Mouse (Mus musculus): Measurements from ENCODE around the gene Fgf10. TPM values are rescaled to one million over a fixed set of nuclear protein-coding genes. Genes with fewer than 3 reads are reported as not detected.

Gene Fgf10
- polyA plus RNA-seq, 1 experiment from 2014 or later, result 0.05 TPM

- DNase-seq (no peak), ATAC-seq (no peak)
- Histone ChIP-seq H3K9me3 (ENCODE audit: low read length) (no peaks in the 10 kb centered on the region), H3K27me3 (ENCODE audit: insufficient read depth, low read length) (no peaks in the 10 kb centered on the region), H3K9ac (replicated peaks) (no peak overlapping the region), H3K27ac (ENCODE audit: low read depth) (no peak overlapping the region), H3K36me3 (replicated peaks; ENCODE audit: insufficient read depth, low read length) (no peaks in the 10 kb centered on the region), H3K4me1 (ENCODE audit: insufficient read depth) (no peaks in the 10 kb centered on the region), H3K4me2 (ENCODE audit: low read depth, low read length) (no peak overlapping the region), H3K4me3 (ENCODE audit: low read depth, low read length) (no peak overlapping the region)
- TF ChIP-seq CTCF (IDR thresholded peaks at IDR 0.05; ENCODE audit: low read depth) (no peak), EP300 (IDR thresholded peaks at IDR 0.05; ENCODE audit: low read depth) (no peak)
- 79% methylated on average over 2 of the region's 2 CpGs for WGBS (ENCODE audit: insufficient replicate concordance)
These were observed 70.3 kb downstream of the Fgf10 start for GRCm38 (mm10) chr13:118739854-118740411.

DNA sequence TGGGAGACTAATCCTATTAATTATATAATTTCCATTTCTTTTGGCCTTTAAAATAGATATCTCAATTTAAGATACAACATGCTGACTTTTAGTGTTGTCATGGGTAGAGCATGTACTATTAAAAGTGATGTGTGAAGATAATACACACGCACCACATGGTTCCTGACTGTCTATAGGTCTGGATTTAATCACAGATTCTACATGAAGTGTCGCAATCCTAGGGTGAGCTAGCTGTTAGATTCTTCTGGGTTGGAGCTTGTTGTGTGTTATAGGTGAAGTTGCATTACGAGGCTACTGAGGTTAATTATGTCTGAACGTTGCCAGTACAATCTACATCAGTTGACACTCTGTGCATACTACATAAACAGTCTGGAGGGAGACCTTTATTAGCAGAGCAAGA, 73.2 kb downstream of the Fgf10 start:
- no peak overlapping the region for H3K4me2 ChIP-seq (ENCODE audit: low read depth, low read length)
- WGBS (ENCODE audit: insufficient replicate concordance), result 61% methylated on average over 4 of the region's 4 CpGs
- H3K4me1 ChIP-seq (ENCODE audit: insufficient read depth), result no peaks in the 10 kb centered on the region
- ATAC-seq, result no peak
- TF ChIP-seq CTCF (IDR thresholded peaks at IDR 0.05; ENCODE audit: low read depth) (no peak), EP300 (IDR thresholded peaks at IDR 0.05; ENCODE audit: low read depth) (no peak)
- no peak for DNase-seq
- H3K9me3 ChIP-seq (ENCODE audit: low read length), result no peaks in the 10 kb centered on the region
- H3K9ac ChIP-seq (replicated peaks), result no peak overlapping the region
- H3K27ac ChIP-seq (ENCODE audit: low read depth), result no peak overlapping the region
- H3K4me3 ChIP-seq (ENCODE audit: low read depth, low read length), result no peak overlapping the region
- no peaks in the 10 kb centered on the region for H3K27me3 ChIP-seq (ENCODE audit: insufficient read depth, low read length)
- no peaks in the 10 kb centered on the region for H3K36me3 ChIP-seq (replicated peaks; ENCODE audit: insufficient read depth, low read length)

DNA sequence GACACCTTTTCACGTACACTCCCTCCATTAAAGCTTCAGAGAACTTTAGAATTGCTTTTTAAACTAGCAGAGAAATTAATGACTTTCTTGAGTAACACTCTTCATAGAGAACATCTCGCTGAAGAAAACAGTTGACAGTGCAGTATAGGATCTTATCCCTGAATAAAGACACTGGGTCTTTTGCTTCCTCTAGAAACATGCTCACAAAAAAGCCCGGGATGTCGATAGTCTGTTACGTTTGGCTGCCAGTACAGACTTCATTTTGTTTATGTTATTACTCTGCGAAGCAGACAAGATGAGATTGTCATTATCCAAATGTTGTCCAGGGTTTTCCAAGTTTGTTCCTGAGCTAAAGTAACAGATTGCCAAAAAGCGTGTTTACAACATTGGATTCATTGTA, 75.2 kb downstream of the Fgf10 start:
- no peaks in the 10 kb centered on the region for H3K9me3 ChIP-seq (ENCODE audit: low read length)
- 76% methylated on average over 7 of the region's 7 CpGs for WGBS (ENCODE audit: insufficient replicate concordance)
- no peaks in the 10 kb centered on the region for H3K27me3 ChIP-seq (ENCODE audit: insufficient read depth, low read length)
- H3K36me3 ChIP-seq (replicated peaks; ENCODE audit: insufficient read depth, low read length), result no peaks in the 10 kb centered on the region
- DNase-seq, result no peak
- TF ChIP-seq CTCF (IDR thresholded peaks at IDR 0.05; ENCODE audit: low read depth), result no peak
- TF ChIP-seq EP300 (IDR thresholded peaks at IDR 0.05; ENCODE audit: low read depth), result no peak
- H3K27ac ChIP-seq (ENCODE audit: low read depth), result no peak overlapping the region
- no peak overlapping the region for H3K4me3 ChIP-seq (ENCODE audit: low read depth, low read length)
- no peak overlapping the region for H3K4me2 ChIP-seq (ENCODE audit: low read depth, low read length)
- H3K4me1 ChIP-seq (ENCODE audit: insufficient read depth), result no peaks in the 10 kb centered on the region
- no peak for ATAC-seq
- no peak overlapping the region for H3K9ac ChIP-seq (replicated peaks)

DNA sequence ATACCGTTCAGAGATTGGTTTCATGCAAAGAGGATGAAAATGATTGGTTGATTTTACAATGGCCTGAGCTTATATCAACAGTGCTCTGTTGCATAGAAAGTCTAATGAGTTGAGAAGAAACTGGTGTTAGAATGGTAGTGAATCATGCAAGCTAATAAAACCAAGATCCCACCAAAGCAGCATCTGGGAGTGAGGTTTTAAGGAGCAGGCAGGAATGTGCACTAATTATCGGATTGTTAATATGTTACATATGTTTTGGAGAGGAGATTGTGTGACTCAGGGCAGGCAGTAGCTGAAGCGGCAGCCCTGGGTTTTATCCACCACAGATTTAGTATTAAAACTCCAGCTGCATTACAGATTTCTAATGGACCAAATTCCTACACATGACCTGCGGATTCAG, 76.8 kb downstream of the Fgf10 start:
- no peak overlapping the region for H3K4me3 ChIP-seq (ENCODE audit: low read depth, low read length)
- H3K36me3 ChIP-seq (replicated peaks; ENCODE audit: insufficient read depth, low read length), result no peaks in the 10 kb centered on the region
- no peak overlapping the region for H3K4me2 ChIP-seq (ENCODE audit: low read depth, low read length)
- no peak for DNase-seq
- WGBS (ENCODE audit: insufficient replicate concordance), result 75% methylated on average over 4 of the region's 4 CpGs
- no peak overlapping the region for H3K27ac ChIP-seq (ENCODE audit: low read depth)
- no peak for ATAC-seq
- H3K27me3 ChIP-seq (ENCODE audit: insufficient read depth, low read length), result no peaks in the 10 kb centered on the region
- H3K4me1 ChIP-seq (ENCODE audit: insufficient read depth), result no peaks in the 10 kb centered on the region
- H3K9ac ChIP-seq (replicated peaks), result no peak overlapping the region
- no peaks in the 10 kb centered on the region for H3K9me3 ChIP-seq (ENCODE audit: low read length)
- TF ChIP-seq EP300 (IDR thresholded peaks at IDR 0.05; ENCODE audit: low read depth) (no peak), CTCF (IDR thresholded peaks at IDR 0.05; ENCODE audit: low read depth) (no peak)

- no peak for DNase-seq
- H3K27ac ChIP-seq (ENCODE audit: low read depth), result no peak overlapping the region
- no peak overlapping the region for H3K4me2 ChIP-seq (ENCODE audit: low read depth, low read length)
- no peak for TF ChIP-seq EP300 (IDR thresholded peaks at IDR 0.05; ENCODE audit: low read depth)
- TF ChIP-seq CTCF (IDR thresholded peaks at IDR 0.05; ENCODE audit: low read depth), result no peak
- H3K36me3 ChIP-seq (replicated peaks; ENCODE audit: insufficient read depth, low read length), result no peaks in the 10 kb centered on the region
- no peaks in the 10 kb centered on the region for H3K9me3 ChIP-seq (ENCODE audit: low read length)
- no peak for ATAC-seq
- H3K4me3 ChIP-seq (ENCODE audit: low read depth, low read length), result no peak overlapping the region
- 78% methylated on average over 4 of the region's 4 CpGs for WGBS (ENCODE audit: insufficient replicate concordance)
- no peaks in the 10 kb centered on the region for H3K4me1 ChIP-seq (ENCODE audit: insufficient read depth)
- H3K9ac ChIP-seq (replicated peaks), result no peak overlapping the region
- no peaks in the 10 kb centered on the region for H3K27me3 ChIP-seq (ENCODE audit: insufficient read depth, low read length)
These were observed 84.4 kb downstream of the Fgf10 start for GRCm38 (mm10) chr13:118754024-118754423.

DNA sequence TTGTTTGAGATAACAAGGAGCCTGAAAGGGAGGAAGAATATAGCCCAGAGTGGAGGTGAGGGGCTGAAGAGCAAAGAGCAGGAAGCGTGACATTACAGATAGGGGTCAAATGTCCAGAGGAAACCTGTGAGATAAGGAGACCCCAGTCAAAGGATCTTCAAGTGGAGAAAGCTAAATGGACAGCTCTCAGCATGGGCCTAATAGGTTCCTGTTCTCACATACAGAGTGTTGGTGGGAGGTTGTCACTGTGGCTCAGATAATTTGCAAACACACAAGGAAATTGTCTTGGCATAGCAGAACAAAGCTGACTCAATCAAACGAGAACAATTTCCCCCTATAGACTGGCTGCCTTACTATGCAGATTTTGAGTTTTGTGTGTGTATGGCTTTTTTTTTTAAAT, 89.4 kb downstream of the Fgf10 start:
- no peak overlapping the region for H3K4me3 ChIP-seq (ENCODE audit: low read depth, low read length)
- no peak for TF ChIP-seq CTCF (IDR thresholded peaks at IDR 0.05; ENCODE audit: low read depth)
- no peak for TF ChIP-seq EP300 (IDR thresholded peaks at IDR 0.05; ENCODE audit: low read depth)
- no peaks in the 10 kb centered on the region for H3K9me3 ChIP-seq (ENCODE audit: low read length)
- no peak overlapping the region for H3K27ac ChIP-seq (ENCODE audit: low read depth)
- H3K4me2 ChIP-seq (ENCODE audit: low read depth, low read length), result no peak overlapping the region
- no peak for DNase-seq
- no peaks in the 10 kb centered on the region for H3K27me3 ChIP-seq (ENCODE audit: insufficient read depth, low read length)
- no peaks in the 10 kb centered on the region for H3K4me1 ChIP-seq (ENCODE audit: insufficient read depth)
- no peak for ATAC-seq
- H3K36me3 ChIP-seq (replicated peaks; ENCODE audit: insufficient read depth, low read length), result no peaks in the 10 kb centered on the region
- H3K9ac ChIP-seq (replicated peaks), result no peak overlapping the region
- 21% methylated on average over 2 of the region's 2 CpGs for WGBS (ENCODE audit: insufficient replicate concordance)

GRCm38 (mm10) chr13:118762982-118763381, 93.4 kb downstream of the Fgf10 start:
- peak; percentile 36 for TF ChIP-seq CTCF (IDR thresholded peaks at IDR 0.05; ENCODE audit: low read depth)
- TF ChIP-seq EP300 (IDR thresholded peaks at IDR 0.05; ENCODE audit: low read depth), result no peak
- Histone ChIP-seq H3K9ac (replicated peaks) (no peak overlapping the region), H3K9me3 (ENCODE audit: low read length) (no peaks in the 10 kb centered on the region), H3K4me3 (ENCODE audit: low read depth, low read length) (no peak overlapping the region), H3K27me3 (ENCODE audit: insufficient read depth, low read length) (no peaks in the 10 kb centered on the region), H3K36me3 (replicated peaks; ENCODE audit: insufficient read depth, low read length) (no peaks in the 10 kb centered on the region), H3K4me1 (ENCODE audit: insufficient read depth) (no peaks in the 10 kb centered on the region), H3K4me2 (ENCODE audit: low read depth, low read length) (no peak overlapping the region), H3K27ac (ENCODE audit: low read depth) (no peak overlapping the region)
- WGBS (ENCODE audit: insufficient replicate concordance), result 89% methylated on average over 2 of the region's 2 CpGs
- DNase-seq, result no peak
- no peak for ATAC-seq
